Mouse (Mus musculus) lung, adult 2 months (tissue): ENCODE data around the gene Cdh4. TPM values are rescaled to one million over a fixed set of nuclear protein-coding genes. Genes with fewer than 3 reads are reported as not detected.

Experiments
- DNase-seq: peaks from one replicate; pipeline ENCODE4 v3.0.0; 2022
- H3K4me1 ChIP-seq: fragments of 200-500 bp; 2 replicates; pipeline ENCODE4 v1.6.1; 2011; ENCODE audit warnings: low read length; ENCODE audit not compliant: control insufficient read depth, insufficient read depth
- H3K4me3 ChIP-seq: fragments of 200-500 bp; replicated peaks from 2 replicates; pipeline ENCODE3; 2011; ENCODE audit warnings: low read depth, mild to moderate bottlenecking, control low read depth, low read length; ENCODE audit errors: extremely low read depth
- CTCF ChIP-seq: fragments of 200-500 bp; IDR thresholded peaks from 2 replicates; pipeline ENCODE4 v1.5.1; 2011; ENCODE audit warnings: mild to moderate bottlenecking, low read length, control low read depth; ENCODE audit not compliant: insufficient read depth
- POLR2A ChIP-seq: fragments of 200-500 bp; IDR thresholded peaks from 2 replicates; pipeline ENCODE4 v1.6.1; 2011; ENCODE audit warnings: low read depth, mild to moderate bottlenecking, control low read depth, low read length, borderline replicate concordance; ENCODE audit errors: extremely low read depth
- whole genome bisulfite sequencing: fragments of 180-500 bp; shearing (Covaris S2); methylation state at CpG from one replicate; pipeline ENCODE4 v1.1.7; 2018; 5-methylcytosine and 5-hydroxymethylcytosine counted together
- polyA plus RNA-seq: library from polyadenylated mRNA; depleted of rRNA; stranded (reverse); fragments of >200 nt; gene quantifications from 2 replicates; pipeline ENCODE4 v1.2.3, GENCODE M21; 2012

Cdh4 gene
- polyA plus RNA-seq, 1 experiment = 2.0 TPM

DNA sequence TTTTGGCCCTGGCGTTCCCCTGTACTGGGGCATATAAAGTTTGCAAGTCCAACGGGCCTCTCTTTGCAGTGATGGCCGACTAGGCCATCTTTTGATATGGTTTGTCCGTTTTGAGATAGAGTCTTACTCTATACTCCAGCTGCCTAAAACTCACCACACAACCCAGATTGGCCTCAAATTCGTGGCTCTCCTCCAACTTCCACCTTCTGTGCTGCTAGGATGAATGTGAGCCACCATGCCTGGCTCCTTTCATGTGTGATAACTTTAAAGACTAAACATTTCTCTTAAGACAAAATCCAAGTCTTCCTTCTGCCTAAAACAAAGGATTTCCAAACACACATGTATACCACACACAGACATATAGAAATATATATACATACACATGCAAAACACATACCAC, 246.7 kb downstream of the Cdh4 start:
- no peak for TF ChIP-seq POLR2A
- TF ChIP-seq CTCF = no peak
- no peaks in the 10 kb centered on the region for H3K4me1 ChIP-seq
- DNase-seq = no peak
- WGBS = 70% methylated on average over 5 of the region's 5 CpGs
- no peak overlapping the region for H3K4me3 ChIP-seq

GRCm38 (mm10) chr2:179689761-179690160, 247.5 kb downstream of the Cdh4 start:
- WGBS = 50% methylated on average over 3 of the region's 3 CpGs
- TF ChIP-seq POLR2A (no peak), CTCF (no peak)

GRCm38 (mm10) chr2:179690571-179690970, 248.3 kb downstream of the Cdh4 start:
- TF ChIP-seq POLR2A (no peak), CTCF (no peak)
- 29% methylated on average over 7 of the region's 7 CpGs for WGBS
- DNase-seq = no peak
- Histone ChIP-seq H3K4me3 (no peak overlapping the region), H3K4me1 (no peaks in the 10 kb centered on the region)

More at GRCm38 (mm10) chr2:179689761-179690160, 247.5 kb downstream of the Cdh4 start:
- Histone ChIP-seq H3K4me3 (no peak overlapping the region), H3K4me1 (no peaks in the 10 kb centered on the region)
- no peak for DNase-seq

GRCm38 (mm10) chr2:179694936-179695335, 252.7 kb downstream of the Cdh4 start:
- H3K4me1 ChIP-seq = no peaks in the 10 kb centered on the region
- no peak for DNase-seq
- whole genome bisulfite sequencing = 49% methylated on average over 9 of the region's 9 CpGs
- TF ChIP-seq CTCF (no peak), POLR2A (no peak)
- no peak overlapping the region for H3K4me3 ChIP-seq

DNA sequence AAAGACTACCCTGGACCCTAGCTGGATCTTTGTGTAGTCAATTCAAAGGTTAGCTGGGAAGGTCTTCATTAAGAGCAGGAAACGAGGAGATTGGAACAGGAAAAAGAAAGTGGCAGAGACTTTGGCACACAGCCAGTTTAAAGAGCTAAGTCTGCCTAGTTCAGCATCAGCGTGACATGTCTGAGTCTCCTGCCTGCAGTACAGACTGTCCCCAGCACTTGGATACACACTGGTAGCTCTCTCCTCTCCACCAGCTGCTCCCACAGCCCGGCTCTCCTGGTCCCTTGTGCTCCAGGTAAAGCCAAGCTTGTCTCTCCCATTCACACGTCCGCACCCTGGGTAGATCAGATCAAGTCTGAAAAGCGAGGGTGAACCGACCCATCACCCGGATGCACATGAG, 255.4 kb downstream of the Cdh4 start:
- WGBS = 68% methylated on average over 8 of the region's 8 CpGs

DNA sequence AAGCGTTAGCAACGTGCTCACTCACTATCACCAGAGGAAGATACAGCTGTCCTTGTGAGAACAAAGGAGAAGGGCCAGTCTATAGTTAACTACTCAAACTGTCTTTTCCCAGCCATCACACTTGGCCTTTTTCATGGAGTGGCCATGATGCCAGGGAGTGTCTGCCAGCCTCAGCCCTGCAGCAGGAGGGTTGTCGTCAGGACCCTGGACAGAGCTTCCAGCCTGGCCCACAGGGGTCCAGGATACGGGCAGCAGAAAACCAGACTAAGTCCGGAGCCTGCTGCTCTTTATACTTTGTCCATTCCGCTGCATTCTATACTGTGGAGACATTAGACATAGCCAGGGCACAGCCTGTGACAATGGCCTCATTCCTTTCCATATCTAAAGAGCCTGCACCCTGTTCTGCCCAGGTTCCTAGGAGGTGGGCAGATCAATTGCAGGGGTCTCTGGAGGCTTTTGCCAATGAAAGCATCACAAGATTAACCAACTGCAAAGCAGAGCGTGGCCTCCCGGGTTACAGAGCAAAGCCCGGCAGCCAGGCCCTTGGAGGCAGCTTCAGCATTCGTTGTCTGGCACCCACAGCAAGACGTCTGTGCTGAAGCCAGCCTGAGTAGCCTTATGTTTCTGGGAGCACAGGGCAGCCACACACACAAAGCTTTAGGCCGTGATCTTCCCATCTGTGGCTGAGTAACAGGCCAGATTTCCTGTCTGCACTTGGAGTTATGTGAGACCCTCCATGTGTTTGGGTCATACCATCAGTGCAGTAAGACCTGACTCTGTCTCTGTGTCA, 256.2 kb downstream of the Cdh4 start:
- TF ChIP-seq CTCF (no peak), POLR2A (no peak)
- H3K4me3 ChIP-seq = no peak overlapping the region
- DNase-seq = no peak
- WGBS = 47% methylated on average over 12 of the region's 12 CpGs
- H3K4me1 ChIP-seq = no peaks in the 10 kb centered on the region

More for the DNA sequence above, 255.4 kb downstream of the Cdh4 start:
- no peak for DNase-seq
- Histone ChIP-seq H3K4me1 (no peaks in the 10 kb centered on the region), H3K4me3 (no peak overlapping the region)
- TF ChIP-seq CTCF (no peak), POLR2A (no peak)

DNA sequence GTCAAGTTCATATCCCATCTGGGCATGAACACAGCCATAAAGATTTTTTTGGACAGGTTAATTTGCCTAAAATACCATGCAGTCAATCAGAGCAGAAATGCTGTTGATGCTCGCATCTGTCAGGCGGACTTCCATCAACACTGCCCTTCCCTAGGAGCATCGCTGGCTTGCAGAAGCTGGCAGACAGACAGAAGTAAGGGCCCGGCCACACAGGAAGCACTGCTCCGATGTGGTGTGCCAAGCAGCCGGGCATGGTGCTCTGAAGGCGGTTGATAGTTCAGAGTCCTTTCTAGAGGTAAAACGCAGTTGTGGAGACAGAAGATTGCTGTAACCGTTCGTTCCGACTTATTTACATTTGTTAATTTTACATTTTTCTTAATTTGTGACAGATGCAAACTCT, 262.8 kb downstream of the Cdh4 start:
- no peak for TF ChIP-seq POLR2A
- no peak for TF ChIP-seq CTCF
- H3K4me3 ChIP-seq = no peak overlapping the region
- 74% methylated on average over 11 of the region's 11 CpGs for WGBS

DNA sequence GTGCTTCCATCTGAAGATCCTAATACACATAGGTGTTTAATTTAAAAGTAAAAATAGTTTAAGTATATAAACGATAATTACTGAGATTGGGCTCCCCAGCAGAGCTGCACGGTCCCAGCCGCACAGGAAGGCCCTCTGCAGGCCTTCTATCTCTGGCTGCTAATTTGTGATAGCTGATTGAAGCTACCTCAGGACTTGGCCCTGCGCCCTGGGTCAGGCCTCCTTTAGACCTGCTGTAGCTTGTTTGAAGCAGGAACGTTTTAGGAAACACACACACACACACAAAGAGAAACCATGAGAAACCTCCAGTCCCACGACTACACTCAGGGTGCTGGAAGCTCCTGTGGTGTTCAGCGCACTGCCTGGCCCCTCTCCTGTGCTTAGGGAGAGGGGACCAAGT, 263.2 kb downstream of the Cdh4 start:
- Histone ChIP-seq H3K4me1 (no peaks in the 10 kb centered on the region), H3K4me3 (no peak overlapping the region)
- WGBS = 70% methylated on average over 7 of the region's 7 CpGs
- TF ChIP-seq POLR2A (no peak), CTCF (no peak)
- no peak for DNase-seq

More for the DNA sequence above, 262.8 kb downstream of the Cdh4 start:
- H3K4me1 ChIP-seq = no peaks in the 10 kb centered on the region
- DNase-seq = no peak

DNA sequence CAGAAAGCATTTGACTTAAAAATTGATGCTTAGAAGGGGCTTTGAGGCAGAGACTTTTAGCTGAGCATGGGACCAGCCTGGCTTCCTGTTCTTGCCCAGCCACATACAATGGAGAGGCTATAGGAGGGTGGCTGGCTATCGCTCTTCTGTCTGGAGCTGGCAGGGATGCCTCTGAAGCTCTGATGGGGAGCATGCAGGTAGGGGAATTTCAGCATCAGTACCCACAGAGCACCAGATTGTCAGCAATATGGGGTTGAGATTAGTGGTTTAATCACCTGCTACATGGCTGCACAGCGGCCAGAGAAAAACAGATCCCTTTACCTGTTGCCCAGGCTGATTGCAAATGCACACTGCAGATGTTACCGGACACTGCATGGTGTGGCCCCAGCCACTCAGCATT, 264.4 kb downstream of the Cdh4 start:
- no peak for DNase-seq
- no peak overlapping the region for H3K4me3 ChIP-seq
- 92% methylated on average over 3 of the region's 3 CpGs for WGBS
- no peak for TF ChIP-seq CTCF
- TF ChIP-seq POLR2A = no peak
- H3K4me1 ChIP-seq = no peaks in the 10 kb centered on the region

DNA sequence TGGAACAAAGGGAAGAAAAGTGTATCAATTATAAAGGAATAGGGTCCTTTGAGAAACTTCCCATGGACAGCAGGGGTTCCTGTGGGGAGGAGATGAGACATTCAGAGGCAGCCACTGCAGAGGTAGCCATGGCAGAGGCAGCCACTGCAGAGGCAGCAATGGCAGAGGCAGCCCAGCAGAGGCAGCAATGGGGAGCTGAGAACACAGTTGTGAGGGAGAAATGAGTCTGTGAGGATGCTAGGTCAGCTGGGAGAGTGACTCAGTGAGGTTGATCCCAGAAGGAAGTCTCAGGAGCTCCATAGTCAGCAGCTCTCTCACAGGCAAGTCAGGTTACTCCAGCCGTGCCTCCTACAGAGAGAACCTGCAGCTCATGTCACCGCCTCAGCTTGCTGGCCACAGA, 266.9 kb downstream of the Cdh4 start:
- H3K4me3 ChIP-seq = no peak overlapping the region
- TF ChIP-seq POLR2A (no peak), CTCF (no peak)
- no peaks in the 10 kb centered on the region for H3K4me1 ChIP-seq
- 78% methylated on average over 2 of the region's 2 CpGs for WGBS
- no peak for DNase-seq
